Mouse (Mus musculus): ENCODE results near the gene Abca15. TPM values are rescaled to one million over a fixed set of nuclear protein-coding genes. Genes with fewer than 3 reads are reported as not detected.
"Not testable (repeated sequence)": the region's sequence is repeated elsewhere in the genome, so short reads cannot be mapped to it uniquely, and the experiment has no call there.

Abca15 gene
- not detected for total RNA-seq (2021)
- polyA plus RNA-seq (2012; rRNA removed) = not detected in 2 replicates
- long read RNA-seq = 0 reads

DNA sequence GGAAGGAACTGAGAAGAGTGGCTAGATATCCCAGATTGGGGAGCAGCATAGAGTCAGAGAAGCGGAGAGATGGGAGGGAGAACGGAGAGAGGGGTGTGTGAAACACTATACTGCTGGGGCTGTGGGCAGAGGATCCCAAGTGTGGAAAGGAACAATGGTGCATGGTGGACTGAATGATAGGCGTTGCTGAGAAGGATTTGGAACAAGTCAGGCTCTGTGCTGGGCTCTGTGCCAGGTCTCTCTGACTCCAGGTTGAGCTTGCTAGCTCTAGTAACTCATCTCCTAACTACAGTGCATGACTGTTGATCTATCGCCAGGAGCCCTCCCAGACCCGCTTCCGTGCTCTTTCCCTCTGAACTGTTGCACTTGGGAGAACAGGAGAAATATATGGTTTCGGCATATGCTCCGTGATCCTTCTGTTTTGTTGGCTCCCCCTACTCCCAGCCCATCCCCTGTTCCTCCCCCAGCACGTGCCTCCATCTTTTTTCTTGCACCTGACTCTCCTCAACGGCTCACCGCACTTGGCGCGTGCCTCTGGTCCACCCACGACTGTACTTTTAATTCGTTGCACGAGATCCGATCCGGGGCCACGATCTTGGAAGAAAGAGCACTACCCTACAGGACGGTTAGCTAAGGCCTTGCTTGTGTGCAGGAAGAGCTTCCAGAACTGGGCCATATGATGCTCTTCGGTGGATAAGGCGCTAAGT, at the start of gene Abca15:
Gene Abca15 (plus strand): TSS at position 584 of the 707 bp plus-strand sequence.
- 73% methylated on average over 22 of the region's 22 CpGs for WGBS
- H3K36me3 ChIP-seq (ENCODE audit: control insufficient read depth, insufficient read depth, low read length) = no peaks in the 10 kb centered on the region
- no peak within 1 kb of the TSS for H3K4me3 ChIP-seq
- H3K9ac ChIP-seq (ENCODE audit: low read depth, low read length) = no peak within 1 kb of the TSS
- intact Hi-C loops (cut with DNase I) = loop anchor here (10.0 kb wide), 1 partner anchor 483 kb away; no protein-coding TSS in a partner anchor
- no peak for TF ChIP-seq CTCF (IDR thresholded peaks at IDR 0.05)
- H3K79me2 ChIP-seq (replicated peaks; ENCODE audit: control insufficient read depth, insufficient read depth, low read length) = no peaks in the 10 kb centered on the region
- no peaks in the 10 kb centered on the region for H3K4me1 ChIP-seq (ENCODE audit: control insufficient read depth, insufficient read depth, low read length)
- H3K27me3 ChIP-seq (ENCODE audit: control insufficient read depth, insufficient read depth, low read length) = no peaks in the 10 kb centered on the region
- no peak for DNase-seq
- H3K27ac ChIP-seq = no peak within 1 kb of the TSS

DNA sequence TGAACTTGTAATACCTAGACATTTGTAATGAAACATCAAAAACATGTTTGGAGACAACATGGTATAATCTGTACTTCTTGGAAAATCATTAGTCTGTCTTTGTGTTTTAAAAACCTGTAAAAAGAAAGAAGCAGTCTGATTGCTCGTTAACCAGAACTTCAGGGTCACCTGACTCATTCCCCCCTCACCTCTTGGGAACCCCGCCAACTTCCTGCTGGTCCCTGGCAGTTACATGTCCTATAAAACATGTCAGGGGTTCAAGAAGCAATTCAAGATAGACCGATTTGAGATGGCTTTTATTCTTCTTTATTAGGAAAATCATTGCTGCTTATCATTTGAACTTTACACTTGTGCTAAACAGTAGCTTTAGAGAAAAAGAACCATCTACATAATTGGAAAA, 43.2 kb upstream of the Abca15 start:
- DNase-seq = no peak
- H3K9ac ChIP-seq (ENCODE audit: low read depth, low read length) = no peak overlapping the region
- WGBS = 53% methylated on average over 3 of the region's 3 CpGs

DNA sequence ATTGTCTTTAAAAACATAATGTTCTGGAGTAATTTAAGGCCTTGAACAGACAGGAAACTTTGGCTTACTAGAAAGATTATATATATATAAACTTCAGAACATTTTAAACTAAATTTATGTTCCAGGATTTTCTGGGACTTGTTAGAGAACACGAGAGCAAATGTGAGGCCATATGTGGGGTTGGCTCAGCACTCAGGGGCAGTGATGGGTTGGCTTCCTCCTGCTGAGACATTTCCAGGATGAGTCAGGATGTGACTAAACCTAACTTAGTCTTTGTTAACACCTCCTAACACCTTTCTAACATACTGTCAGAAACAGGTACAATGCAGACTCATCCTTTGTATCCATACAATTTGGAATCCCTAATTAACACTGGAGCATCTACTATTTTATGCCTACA, 12.4 kb upstream of the Abca15 start:
- no peaks in the 10 kb centered on the region for H3K79me2 ChIP-seq (replicated peaks; ENCODE audit: control insufficient read depth, insufficient read depth, low read length)
- H3K4me3 ChIP-seq = no peak overlapping the region
- H3K36me3 ChIP-seq (ENCODE audit: control insufficient read depth, insufficient read depth, low read length) = no peaks in the 10 kb centered on the region
- WGBS = 74% methylated on average over 1 of the region's 1 CpGs
- no peak for DNase-seq
- no peak overlapping the region for H3K27ac ChIP-seq
- no peak for TF ChIP-seq POLR2A (IDR thresholded peaks at IDR 0.05; ENCODE audit: insufficient read depth, low read depth, low read length)
- no peak for TF ChIP-seq CTCF (IDR thresholded peaks at IDR 0.05)
- TF ChIP-seq EP300 (IDR thresholded peaks at IDR 0.05; ENCODE audit: insufficient read depth, low read depth, low read length) = no peak
- H3K4me1 ChIP-seq (ENCODE audit: control insufficient read depth, insufficient read depth, low read length) = no peaks in the 10 kb centered on the region
- intact Hi-C loops (cut with DNase I) = no loop called here
- no peaks in the 10 kb centered on the region for H3K27me3 ChIP-seq (ENCODE audit: control insufficient read depth, insufficient read depth, low read length)
- no peak overlapping the region for H3K9ac ChIP-seq (ENCODE audit: low read depth, low read length)

More for the DNA sequence above, 43.2 kb upstream of the Abca15 start:
- Histone ChIP-seq H3K27me3 (ENCODE audit: control insufficient read depth, insufficient read depth, low read length) (no peaks in the 10 kb centered on the region), H3K36me3 (ENCODE audit: control insufficient read depth, insufficient read depth, low read length) (no peaks in the 10 kb centered on the region), H3K4me1 (ENCODE audit: control insufficient read depth, insufficient read depth, low read length) (no peaks in the 10 kb centered on the region), H3K4me3 (no peak overlapping the region), H3K27ac (no peak overlapping the region), H3K79me2 (replicated peaks; ENCODE audit: control insufficient read depth, insufficient read depth, low read length) (no peaks in the 10 kb centered on the region)
- TF ChIP-seq CTCF (IDR thresholded peaks at IDR 0.05) (no peak), EP300 (IDR thresholded peaks at IDR 0.05; ENCODE audit: insufficient read depth, low read depth, low read length) (no peak), POLR2A (IDR thresholded peaks at IDR 0.05; ENCODE audit: insufficient read depth, low read depth, low read length) (no peak)
- intact Hi-C loops (cut with DNase I) = no loop called here

- DNase-seq = no peak
- Histone ChIP-seq H3K4me1 (ENCODE audit: control insufficient read depth, insufficient read depth, low read length) (no peaks in the 10 kb centered on the region), H3K27ac (no peak overlapping the region), H3K4me3 (no peak overlapping the region), H3K27me3 (ENCODE audit: control insufficient read depth, insufficient read depth, low read length) (no peaks in the 10 kb centered on the region), H3K36me3 (ENCODE audit: control insufficient read depth, insufficient read depth, low read length) (no peaks in the 10 kb centered on the region), H3K79me2 (replicated peaks; ENCODE audit: control insufficient read depth, insufficient read depth, low read length) (no peaks in the 10 kb centered on the region), H3K9ac (ENCODE audit: low read depth, low read length) (no peak overlapping the region)
- TF ChIP-seq POLR2A (IDR thresholded peaks at IDR 0.05; ENCODE audit: insufficient read depth, low read depth, low read length) = no peak
- no peak for TF ChIP-seq CTCF (IDR thresholded peaks at IDR 0.05)
- TF ChIP-seq EP300 (IDR thresholded peaks at IDR 0.05; ENCODE audit: insufficient read depth, low read depth, low read length) = no peak
- intact Hi-C loops (cut with DNase I) = loop anchor here (5.0 to 10.0 kb wide), 2 partner anchors 478 to 651 kb away; no protein-coding TSS in a partner anchor
- WGBS = 38% methylated on average over 4 of the region's 4 CpGs
These were observed 5.5 kb upstream of the Abca15 start for GRCm38 (mm10) chr7:120322963-120323362.

DNA sequence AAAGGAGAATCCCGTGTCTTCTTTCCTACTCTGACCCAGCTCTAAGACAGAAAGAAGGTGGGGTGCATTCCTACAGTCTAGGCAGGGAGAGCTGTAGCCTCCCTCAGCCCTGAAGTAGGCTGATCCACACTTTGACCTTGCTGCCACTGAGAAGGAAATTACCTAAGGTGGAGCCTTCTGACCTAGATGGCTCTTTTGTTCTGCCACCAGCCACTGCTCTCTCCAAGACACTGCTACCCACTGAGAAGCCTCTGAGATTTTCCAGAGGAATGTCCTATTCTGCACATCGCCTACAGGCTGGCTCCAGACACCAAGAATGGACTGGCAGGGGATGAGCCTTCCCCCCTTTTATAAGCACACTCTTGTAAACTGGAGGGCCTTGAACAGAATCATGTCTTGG, 2.6 kb upstream of the Abca15 start:
- 68% methylated on average over 2 of the region's 2 CpGs for WGBS
- H3K4me1 ChIP-seq (ENCODE audit: control insufficient read depth, insufficient read depth, low read length) = not testable (repeated sequence)

GRCm38 (mm10) chr7:120327220-120328073, 1.0 kb upstream of the Abca15 start:
- Histone ChIP-seq H3K4me1 (ENCODE audit: control insufficient read depth, insufficient read depth, low read length) (no peaks in the 10 kb centered on the region), H3K27me3 (ENCODE audit: control insufficient read depth, insufficient read depth, low read length) (no peaks in the 10 kb centered on the region), H3K4me3 (no peak overlapping the region), H3K36me3 (ENCODE audit: control insufficient read depth, insufficient read depth, low read length) (no peaks in the 10 kb centered on the region), H3K27ac (no peak overlapping the region), H3K79me2 (replicated peaks; ENCODE audit: control insufficient read depth, insufficient read depth, low read length) (no peaks in the 10 kb centered on the region), H3K9ac (ENCODE audit: low read depth, low read length) (no peak overlapping the region)
- no peak for TF ChIP-seq POLR2A (IDR thresholded peaks at IDR 0.05; ENCODE audit: insufficient read depth, low read depth, low read length)
- TF ChIP-seq CTCF (IDR thresholded peaks at IDR 0.05) = peak; percentile 55
- DNase-seq = peak; percentile 2 to 18
- intact Hi-C loops (cut with DNase I) = loop anchor here (1.0 to 10.0 kb wide), 3 partner anchors 203 to 483 kb away; no protein-coding TSS in a partner anchor
- WGBS = 14% methylated on average over 22 of the region's 22 CpGs

More for the DNA sequence above, 2.6 kb upstream of the Abca15 start:
- H3K79me2 ChIP-seq (replicated peaks; ENCODE audit: control insufficient read depth, insufficient read depth, low read length); H3K36me3 ChIP-seq (ENCODE audit: control insufficient read depth, insufficient read depth, low read length); H3K9ac ChIP-seq (ENCODE audit: low read depth, low read length); H3K27me3 ChIP-seq (ENCODE audit: control insufficient read depth, insufficient read depth, low read length); H3K4me3 ChIP-seq; H3K27ac ChIP-seq; DNase-seq: not testable (repeated sequence)
- intact Hi-C loops (cut with DNase I) = loop anchor here (2.0 to 10.0 kb wide), 2 partner anchors 201 to 481 kb away; no protein-coding TSS in a partner anchor

Data from heart, adult 2 months (tissue).